Mouse (Mus musculus) spleen, postnatal 36 days (tissue): ENCODE results near the gene Rabggtb.

Experiments used
- DNase-seq, 2 experiments: peaks; one replicate each; pipeline ENCODE4 v3.0.0; 2022; ENCODE audit warnings: low spot score in 2 of 2, mixed read lengths in 1 of 2

The Rabggtb gene

DNA sequence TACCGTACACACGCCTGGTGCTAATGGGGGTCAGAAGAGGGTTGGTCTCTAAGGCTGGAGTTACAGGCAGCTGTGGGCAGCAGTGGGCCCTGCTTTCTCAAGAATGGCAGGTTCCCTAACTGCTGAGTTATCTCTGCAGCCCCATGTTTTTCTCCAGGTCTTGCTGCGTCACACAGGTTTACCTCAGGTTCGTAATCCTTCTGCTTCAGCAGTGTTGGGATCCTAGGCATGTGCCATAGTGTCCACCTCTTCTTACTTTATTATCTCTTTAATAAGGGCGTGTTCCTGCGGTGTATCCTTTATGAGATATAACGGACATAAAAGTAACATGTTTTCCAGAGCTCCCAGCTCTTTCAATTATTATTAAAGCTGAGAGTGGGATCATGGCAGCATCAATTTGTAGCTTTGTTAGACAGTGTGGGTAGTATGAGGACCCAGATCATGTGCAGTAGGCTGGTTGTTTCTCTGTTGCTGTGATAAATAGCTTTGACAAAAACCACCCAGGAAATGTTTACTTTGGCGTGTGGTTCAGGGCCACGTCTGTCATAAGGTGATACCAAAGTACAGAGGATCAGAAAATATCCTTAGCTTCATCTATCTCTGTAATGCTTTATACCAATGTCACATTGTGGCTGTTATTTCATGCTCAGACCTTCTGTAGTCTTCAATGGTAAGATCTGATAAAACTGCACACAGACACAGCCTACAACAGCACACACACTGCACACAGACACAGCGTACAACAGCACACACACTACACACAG lies 8.5 kb upstream of the Rabggtb start:
- DNase-seq: no peak

DNA sequence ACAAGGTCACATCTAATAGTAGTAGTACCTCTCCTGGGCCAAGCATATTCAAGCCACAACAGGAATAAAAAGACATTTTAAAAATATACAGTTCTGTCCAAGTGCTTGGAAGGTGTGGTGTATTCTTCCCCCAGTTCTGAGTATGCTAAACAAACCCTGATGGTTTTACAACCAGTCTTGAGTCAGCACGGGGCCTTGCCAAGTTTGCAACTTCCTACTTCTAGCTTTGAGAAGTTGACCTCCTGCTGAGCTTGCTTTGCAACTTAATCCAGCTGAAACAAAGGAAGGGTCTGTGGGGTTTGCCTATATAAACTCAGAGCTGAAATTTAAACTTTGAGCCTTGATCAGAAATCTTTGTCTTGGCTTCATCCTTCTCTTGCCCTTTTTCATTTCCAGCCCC lies 4.4 kb upstream of the Rabggtb start:
- DNase-seq: no peak

DNA sequence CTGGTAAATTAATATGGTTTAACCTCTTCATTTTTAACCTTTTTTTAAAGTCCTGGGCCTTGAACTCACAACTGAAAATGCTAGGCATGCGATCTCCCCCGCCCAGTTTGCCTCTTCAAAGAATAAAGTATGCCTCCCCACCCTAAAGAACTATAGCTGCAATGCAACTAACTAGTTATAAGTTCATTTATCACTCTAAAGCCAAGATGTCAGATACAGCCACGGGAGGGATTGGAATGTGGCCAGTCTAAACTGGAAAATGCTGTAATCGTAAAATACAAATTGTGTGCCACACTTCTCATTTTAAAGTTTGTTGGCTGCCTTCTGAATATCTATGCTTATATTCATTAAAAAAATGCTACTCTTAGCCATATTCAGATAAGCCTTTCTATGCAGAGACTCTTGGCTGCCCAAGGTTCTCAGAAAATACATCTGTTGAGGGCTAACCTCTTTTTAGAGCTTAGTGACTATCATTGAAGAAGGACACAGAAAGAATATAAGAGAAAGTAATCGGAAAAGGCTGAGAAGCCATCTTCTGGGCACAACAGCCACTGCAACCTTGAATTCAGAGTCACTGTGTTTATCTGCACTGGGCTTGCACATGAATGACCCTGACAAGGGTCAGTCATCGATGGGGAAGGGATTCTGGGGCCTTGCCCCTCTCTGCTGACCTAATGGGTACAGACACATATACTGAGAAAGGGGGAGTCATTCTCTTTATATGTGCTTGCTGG lies 868 bp upstream of the Rabggtb start:
- no peak for DNase-seq

DNA sequence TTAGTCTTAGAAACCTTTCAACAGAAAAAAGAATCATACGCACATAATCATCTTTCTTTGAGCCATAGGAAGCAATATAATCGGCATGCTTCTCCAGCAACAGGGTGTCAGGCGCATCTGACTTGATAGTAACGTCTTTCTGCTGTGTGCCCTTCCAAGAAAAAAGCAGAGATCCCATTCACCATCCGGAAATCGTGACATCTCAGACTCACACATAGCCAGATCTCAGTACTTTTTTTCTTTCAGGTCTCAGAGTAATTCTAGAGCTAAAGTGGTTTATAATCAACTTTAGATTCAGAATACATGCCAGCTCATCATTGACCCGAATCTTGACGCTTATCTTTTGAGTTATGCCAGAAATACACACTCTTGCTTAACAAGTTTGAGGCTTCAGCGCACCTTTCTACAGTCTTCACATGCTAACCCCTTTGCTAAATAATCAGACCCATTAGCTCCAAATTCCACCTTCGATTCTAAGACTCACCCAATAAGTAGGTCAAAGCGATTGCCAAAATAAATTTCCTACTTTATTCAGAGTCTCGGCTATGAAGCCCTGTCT lies 848 bp downstream of the Rabggtb start:
- no peak for DNase-seq

DNA sequence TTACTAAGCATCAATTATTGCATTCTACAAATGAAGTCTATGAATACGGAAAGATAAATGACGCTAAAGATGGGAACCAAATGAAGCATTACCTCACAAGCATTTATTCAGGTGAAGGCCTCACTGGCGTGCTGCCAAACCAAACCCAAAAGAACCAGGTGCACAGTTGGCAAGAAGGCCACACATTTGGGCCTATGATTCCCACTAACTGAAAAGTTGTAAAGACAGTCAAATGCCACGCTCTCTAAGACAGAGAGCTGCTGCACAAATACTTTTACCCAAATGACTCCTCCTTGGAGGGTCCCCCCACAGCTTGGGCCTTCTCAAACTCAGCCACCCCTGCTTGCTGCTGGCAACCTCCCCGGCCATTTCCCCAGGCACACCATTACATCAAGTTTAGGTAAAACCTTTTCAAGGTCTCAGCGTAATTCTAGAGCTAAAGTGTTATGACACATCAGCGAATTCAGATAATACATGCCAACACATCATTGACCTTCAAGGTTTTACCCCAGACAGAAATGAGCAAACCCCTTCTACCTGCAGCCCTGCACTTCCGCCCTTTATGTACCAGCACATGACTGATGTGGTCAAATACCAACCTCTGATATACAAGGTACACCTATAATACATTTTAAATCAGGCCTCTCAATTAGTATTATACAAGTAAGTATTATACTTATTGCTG lies 1.5 kb downstream of the Rabggtb start:
- no peak for DNase-seq

DNA sequence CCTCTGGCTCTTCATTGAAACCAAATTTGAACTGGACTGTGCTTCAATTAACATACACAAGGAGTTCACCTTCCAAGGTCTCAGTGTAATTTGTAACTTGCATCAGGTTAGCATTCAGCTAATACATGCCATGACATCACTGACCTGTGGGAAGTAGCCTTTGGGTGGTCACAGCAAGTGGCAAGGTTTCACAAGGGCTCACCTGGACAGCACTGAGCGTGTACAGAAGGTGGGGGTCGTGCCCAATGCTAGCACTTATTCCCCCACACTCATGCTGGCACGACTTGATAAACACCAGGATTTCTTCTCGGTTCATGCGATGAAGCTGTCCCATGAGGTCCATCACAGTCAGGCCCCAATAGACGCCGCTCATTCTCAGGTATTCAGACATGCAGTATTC lies 2.3 kb downstream of the Rabggtb start:
- no peak for DNase-seq

DNA sequence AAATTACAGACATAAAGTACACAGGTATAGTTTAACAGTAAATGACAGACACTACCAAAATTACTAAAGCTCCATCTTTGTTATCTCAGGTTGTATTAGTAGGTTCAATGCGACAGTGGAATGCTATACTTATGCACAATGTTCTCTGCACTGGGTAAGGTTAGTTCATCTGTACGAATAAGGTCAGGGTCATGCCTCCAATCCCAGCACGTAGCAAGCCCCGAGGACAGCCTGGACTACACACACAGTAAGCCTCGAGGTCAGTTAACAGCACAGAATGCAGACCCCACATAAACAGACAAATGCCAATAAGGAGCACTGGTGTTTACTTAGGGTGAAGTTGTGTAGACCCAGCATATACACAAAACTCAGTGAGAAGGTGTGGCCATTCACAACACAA lies 3.9 kb downstream of the Rabggtb start:
- no peak for DNase-seq

DNA sequence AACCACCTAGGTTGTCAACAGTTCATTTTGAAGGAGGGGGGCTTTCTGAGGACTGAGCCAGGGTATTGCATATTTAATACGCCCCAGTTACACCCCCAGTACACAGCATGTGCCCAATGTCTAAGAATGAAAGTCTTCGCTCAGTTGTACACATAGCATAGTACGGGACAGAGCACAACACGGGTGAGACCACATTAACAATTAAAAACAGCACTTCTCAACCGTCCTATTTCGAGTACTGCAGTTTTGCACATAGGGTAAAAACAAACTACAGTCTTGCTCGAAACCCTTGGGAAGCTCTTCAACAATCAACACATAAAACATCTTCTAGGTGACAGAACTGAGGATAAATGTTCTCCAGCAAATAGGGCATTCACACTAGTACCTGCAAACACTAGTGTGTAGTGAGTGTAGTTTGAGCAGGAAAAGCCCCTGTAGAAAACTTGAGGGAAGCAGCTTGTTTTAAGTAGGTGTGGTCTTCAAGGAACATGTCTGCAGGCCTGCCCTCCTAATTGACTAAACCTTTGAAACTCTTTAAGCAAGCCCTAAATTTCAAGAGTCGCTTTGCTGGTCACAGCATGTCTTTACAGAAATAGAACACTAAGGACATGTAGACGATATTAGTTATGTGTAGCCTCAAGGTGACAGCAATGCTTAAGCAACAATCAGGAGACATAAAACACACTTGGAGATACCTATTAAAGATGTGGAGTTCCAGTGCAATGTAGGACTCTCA lies 6.5 kb downstream of the Rabggtb start, which contains the start of gene Msh4:
Gene Msh4, minus strand, starts transcription at position 3 of the 736 bp plus-strand sequence.
- DNase-seq: no peak

DNA sequence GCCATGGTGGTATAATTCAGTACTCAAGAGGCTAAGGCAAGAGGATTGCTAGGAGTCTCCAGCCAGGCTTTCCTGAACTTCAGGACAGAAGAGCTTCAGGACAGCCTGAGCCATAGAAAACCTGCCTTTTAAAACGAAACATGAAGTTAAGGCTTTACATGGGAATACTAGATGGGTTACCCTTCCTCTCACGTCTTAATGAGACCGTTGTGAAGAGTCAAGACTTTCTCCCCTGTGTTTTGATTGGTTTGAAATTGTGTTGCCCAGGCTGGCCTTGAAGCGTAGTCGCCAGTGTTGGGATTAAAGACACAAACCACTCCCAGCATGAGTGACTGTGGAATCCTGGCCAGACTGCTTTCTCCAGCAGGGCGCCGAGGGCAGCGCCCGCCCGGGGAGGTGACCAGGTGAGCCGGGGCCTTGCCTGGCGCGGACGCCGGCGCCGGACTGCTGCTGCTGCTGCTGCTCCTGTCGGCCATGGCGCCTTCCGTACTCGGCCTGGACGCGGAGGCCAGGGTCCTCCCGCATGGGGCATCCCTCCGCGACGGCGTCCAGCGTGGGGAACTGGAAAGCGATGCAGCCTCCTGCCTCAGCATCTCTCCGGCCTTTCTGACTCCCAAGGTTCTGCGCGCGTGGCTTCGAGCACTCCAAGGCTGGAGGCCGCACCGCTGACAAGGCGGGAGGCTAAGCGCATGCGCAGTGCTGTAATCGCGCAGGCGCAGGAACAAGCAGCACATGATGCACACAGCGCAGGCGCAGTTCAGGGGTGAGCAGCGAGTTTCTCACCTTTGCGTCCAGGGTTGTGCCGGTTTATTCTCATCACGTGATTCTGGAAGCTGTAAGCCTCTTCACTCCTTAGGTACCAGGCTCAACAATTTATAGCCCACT lies 7.3 kb downstream of the Rabggtb start:
- DNase-seq: no peak

DNA sequence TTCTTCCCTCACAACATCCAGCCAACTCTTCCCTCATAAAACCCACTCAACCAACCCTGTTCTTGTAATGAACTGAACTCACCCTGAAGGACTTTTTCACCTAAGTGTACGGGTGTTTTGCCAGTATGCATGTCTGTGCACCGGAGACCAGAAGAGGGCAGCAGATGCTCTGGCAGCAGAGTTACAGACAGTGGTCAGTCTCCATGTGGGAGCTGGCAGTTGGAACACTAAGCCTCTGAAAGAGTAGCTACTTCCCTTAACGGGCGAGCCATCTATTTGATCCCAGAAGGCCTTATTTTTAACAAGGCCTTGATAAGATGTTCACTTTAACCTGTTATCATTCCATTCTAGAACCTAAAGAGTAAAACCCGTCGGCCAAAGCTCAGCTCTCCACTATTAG lies 8.2 kb downstream of the Rabggtb start:
- DNase-seq: peak in 1 of 2 experiments; percentile 8

DNA sequence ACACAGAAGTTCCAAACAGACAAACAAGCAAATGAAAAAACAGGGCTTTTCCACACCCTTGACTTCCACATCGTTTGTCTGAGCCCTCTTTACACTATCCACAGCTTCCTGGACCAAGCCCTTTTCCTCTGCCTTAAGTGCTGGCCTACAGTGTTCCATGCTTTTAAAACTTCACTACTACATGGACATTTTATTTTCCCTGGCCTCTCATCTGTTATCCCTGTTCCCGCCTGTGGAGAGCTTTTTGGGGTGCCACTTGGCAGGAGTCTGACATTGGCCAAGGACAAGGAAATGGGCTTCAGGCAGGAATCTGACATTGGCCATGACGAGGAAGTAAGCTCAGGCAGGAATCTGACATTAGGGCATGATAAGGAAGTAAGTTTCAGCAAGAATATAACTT lies 10.2 kb downstream of the Rabggtb start:
- DNase-seq: no peak

DNA sequence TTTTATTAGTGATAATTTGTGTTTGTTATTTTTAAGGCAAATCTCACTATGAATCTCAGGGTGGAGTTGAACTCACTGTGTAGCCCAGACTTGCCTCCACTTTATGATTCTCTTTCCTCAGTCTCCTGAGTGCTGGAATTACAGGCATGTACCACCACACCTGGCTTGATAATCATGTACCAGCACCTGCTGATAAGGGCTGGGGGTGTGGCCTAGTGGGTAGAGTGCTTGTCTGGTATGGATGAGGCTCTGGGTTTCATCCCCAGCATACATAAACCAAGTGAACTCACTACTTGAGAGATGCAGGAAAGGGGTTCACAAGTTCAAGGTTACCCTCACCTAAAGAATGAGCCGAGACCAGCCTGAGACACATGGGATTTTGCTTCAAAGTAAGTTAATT lies 10.9 kb downstream of the Rabggtb start:
- DNase-seq: no peak

DNA sequence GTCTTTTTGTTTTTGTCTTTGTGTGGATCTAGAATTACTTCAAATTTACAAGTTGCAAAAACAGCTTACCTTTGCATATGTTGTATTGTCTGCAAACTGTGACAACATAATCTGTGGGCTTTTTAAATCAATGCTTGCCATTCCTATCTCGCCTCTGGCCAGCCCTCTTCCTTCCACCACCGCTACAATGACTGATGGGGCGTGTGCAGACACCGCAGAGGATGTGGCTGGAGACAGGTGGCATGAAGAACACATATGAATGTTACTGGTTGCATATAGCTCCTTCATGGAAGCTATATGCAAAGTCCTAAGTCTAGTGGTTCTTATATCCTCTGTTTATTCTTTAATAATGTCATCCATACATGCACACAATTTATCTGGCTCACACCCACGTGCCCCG lies 15.6 kb downstream of the Rabggtb start:
- DNase-seq: no peak

DNA sequence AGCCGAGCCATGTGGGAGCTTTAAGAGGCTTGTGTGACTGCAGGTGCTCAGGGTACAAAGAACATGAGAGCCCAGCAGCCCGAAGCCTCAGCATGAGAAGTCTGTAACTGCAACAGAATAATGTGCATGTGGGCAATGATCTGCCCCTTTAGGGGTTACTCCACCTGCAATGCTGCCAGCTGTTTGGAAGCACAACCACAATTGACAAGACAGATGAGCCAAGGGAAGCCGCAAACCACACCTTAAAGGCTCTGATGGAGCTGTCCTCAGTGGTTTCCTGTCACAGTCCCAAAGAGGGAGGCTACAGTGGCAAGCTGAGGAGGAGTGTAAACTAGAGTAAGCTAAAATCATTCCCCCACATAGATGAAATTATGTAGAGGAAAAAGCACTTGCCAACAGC lies 17.4 kb downstream of the Rabggtb start:
- peak in 1 of 2 experiments; percentile 4 for DNase-seq

DNA sequence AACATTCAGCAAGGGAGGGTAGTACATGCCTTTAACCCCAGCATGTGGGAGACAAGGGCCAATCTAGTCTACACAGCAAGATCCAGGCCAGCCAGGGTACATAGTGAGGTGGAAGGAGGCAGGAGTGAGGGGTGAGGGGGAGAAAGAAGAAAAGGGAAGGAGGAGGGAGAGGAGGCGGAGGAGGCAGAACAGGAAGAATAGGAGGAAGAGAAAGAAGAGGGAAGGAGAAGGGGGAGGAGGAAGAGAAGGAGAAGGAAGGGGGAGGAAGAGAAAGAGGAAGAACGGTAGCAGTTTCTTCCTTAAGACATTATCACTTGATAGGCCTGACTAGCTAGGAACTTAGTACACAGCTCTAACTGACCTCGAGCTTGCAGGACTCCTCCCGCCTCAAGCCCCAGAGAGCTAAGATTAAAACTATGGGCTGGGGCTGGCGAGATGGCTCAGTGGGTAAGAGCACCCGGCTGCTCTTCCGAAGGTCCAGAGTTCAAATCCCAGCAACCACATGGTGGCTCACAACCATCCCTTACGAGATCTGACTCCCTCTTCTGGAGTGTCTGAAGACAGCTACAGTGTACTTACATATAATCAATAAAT lies 23.5 kb downstream of the Rabggtb start:
- DNase-seq: no peak

DNA sequence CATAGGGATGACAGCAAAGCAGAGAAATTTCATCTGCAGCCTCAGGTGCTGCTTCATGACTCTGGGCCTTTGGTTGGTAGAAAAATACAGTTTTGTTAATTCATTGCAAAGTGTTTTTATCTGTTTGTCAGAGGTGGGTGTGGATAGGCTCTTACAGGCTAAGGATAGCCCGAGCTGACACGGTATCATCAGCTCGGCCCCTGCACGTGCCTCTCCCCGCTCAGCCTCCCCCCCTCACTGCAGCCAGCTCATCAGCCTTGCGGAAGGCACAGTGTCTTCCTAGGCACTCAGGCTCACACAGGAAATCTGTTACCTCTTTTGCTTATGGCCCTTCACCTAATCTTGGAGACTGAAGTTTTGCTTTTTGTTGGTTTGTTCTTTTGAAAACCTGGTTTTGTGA lies 24.7 kb downstream of the Rabggtb start:
- no peak for DNase-seq

DNA sequence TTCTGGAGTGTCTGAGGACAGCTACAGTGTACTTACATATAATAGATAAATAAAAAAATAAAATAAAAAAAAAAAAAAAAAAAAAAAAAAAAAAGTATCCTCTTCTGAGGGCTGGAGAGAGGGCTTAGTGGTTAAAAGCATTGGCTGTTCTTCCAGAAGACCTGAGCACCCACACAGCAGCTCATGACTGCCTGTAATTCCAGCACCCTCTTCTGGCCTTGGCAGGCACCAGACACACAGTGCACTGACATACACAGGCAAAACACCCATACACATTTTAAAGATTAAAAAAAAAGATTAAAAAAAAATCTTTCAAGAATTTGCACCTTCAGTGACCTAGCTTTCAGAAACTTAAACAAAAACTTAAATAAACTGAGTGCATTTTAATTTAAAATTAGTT lies 26.5 kb downstream of the Rabggtb start:
- no peak for DNase-seq

DNA sequence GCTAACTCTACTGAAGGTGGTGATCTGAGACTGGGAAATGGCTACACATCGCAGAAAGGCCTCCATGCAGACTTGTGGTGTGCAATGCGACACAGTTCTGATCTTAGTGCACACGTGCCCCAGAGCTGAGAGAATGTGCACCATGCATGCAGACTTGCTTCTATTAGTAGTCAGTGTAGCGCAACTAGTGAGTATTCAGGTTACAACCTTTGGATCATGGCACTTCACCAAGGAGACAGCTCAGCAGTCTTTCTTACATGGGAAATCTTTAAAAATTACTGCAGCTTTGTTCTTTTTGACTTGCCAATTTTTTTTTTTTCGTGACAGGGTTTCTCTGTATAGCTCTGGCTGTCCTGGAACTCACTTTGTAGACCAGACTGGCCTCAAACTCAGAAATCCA lies 41.4 kb downstream of the Rabggtb start:
- DNase-seq: no peak

DNA sequence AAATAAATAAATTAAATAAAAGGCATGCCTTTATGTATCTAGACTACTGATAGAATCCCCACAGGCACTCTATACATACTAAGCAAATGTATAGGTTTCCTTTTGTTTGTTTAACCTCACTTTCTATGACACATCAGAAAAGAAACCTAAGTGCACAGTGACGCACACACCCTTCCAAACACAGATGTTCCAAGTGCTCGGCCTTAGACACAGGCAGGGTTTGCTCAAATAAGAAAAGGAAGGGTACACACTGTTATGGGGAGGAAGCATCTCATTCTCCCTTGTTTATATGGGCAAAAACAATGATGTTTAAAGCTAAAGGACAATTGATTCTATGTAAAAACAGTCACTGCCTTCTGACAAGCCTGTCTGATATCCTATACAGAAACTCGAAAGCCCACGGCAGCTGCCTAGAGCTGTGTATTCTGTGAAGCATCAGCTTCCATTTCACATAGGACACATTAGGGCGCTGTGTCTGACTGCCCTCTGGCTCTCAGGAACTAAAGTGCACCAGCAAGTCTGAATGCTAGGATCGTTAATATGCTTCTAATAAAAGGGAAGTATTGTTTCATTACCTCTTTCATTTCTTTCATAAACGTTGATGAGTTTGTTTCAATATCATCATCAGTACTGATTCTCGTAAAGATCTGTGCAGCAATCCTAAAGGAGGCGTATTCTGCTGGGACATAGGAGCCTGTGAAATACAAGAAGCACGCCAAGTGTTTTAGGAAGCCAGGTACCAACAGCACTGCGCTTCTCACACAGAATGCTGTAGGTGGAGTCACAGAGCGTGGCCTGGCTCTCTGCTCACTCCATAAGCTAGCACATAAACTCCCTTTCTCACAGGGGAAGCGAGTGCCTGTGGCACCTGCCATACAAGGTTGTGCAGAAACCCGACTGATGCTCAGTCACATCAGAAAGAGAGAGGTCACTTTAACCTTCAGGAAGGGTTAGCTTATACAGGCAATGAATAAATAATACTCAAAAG lies 45.4 kb downstream of the Rabggtb start:
- DNase-seq: no peak
